Mouse (Mus musculus): ENCODE measurements around the gene Ppox. TPM values are rescaled to one million over a fixed set of nuclear protein-coding genes. Genes with fewer than 3 reads are reported as not detected.

Gene Ppox
- polyA plus RNA-seq, 1 experiment = 9.0 TPM

GRCm38 (mm10) chr1:171252415-171252814, 28.6 kb downstream of the Ppox start:
- Histone ChIP-seq H3K36me3 (ENCODE audit: control insufficient read depth, insufficient read depth) (peaks cover 5% of the 10 kb centered on the region), H3K27me3 (ENCODE audit: control insufficient read depth, insufficient read depth, insufficient read length) (no peaks in the 10 kb centered on the region), H3K79me3 (ENCODE audit: low read depth) (no peaks in the 10 kb centered on the region), H3K79me2 (ENCODE audit: control insufficient read depth, insufficient read depth) (no peaks in the 10 kb centered on the region), H3ac (ENCODE audit: control insufficient read depth, insufficient read length, low read depth) (no peak overlapping the region), H3K4me3 (ENCODE audit: insufficient read depth, poor library complexity, severe bottlenecking) (no peak overlapping the region)
- no peak for TF ChIP-seq FOSL1 (IDR thresholded peaks at IDR 0.05; ENCODE audit: insufficient read depth, low read length, poor library complexity, severe bottlenecking)
- no peak for TF ChIP-seq USF1 (IDR thresholded peaks at IDR 0.05; ENCODE audit: low read depth)
- no peak for TF ChIP-seq MYOD1 (IDR thresholded peaks at IDR 0.05; ENCODE audit: control insufficient read depth, insufficient read length, low read depth)
- TF ChIP-seq MAX (IDR thresholded peaks at IDR 0.05) = no peak
- no peak for TF ChIP-seq MYOG (IDR thresholded peaks at IDR 0.05; ENCODE audit: control insufficient read depth, extremely low read depth, insufficient read length)
- no peak for TF ChIP-seq CEBPB (IDR thresholded peaks at IDR 0.05; ENCODE audit: low read depth)
- no peak for TF ChIP-seq CTCF (IDR thresholded peaks at IDR 0.05; ENCODE audit: control insufficient read depth, insufficient read depth, insufficient read length)

GRCm38 (mm10) chr1:171251594-171252324, 29.2 kb downstream of the Ppox start:
- peak overlapping the region; percentile 29 for H3K4me3 ChIP-seq (ENCODE audit: insufficient read depth, poor library complexity, severe bottlenecking)
- peaks cover 5% of the 10 kb centered on the region for H3K36me3 ChIP-seq (ENCODE audit: control insufficient read depth, insufficient read depth)
- peak overlapping the region; percentile 72 for H3ac ChIP-seq (ENCODE audit: control insufficient read depth, insufficient read length, low read depth)
- TF ChIP-seq FOSL1 (IDR thresholded peaks at IDR 0.05; ENCODE audit: insufficient read depth, low read length, poor library complexity, severe bottlenecking) (no peak), CTCF (IDR thresholded peaks at IDR 0.05; ENCODE audit: control insufficient read depth, insufficient read depth, insufficient read length) (no peak), MAX (IDR thresholded peaks at IDR 0.05) (no peak), MYOG (IDR thresholded peaks at IDR 0.05; ENCODE audit: control insufficient read depth, extremely low read depth, insufficient read length) (no peak), CEBPB (IDR thresholded peaks at IDR 0.05; ENCODE audit: low read depth) (no peak), MYOD1 (IDR thresholded peaks at IDR 0.05; ENCODE audit: control insufficient read depth, insufficient read length, low read depth) (no peak), USF1 (IDR thresholded peaks at IDR 0.05; ENCODE audit: low read depth) (no peak)
- H3K27me3 ChIP-seq (ENCODE audit: control insufficient read depth, insufficient read depth, insufficient read length) = no peaks in the 10 kb centered on the region
- peaks cover 1% of the 10 kb centered on the region for H3K79me2 ChIP-seq (ENCODE audit: control insufficient read depth, insufficient read depth)
- H3K79me3 ChIP-seq (ENCODE audit: low read depth) = peaks cover under 1% of the 10 kb centered on the region

GRCm38 (mm10) chr1:171250680-171251593, 30.0 kb downstream of the Ppox start, which contains the start of gene Ndufs2:
TSS of gene Ndufs2 (minus strand) at chr1:171251388.
- peak within 1 kb of the TSS; percentile 72 for H3ac ChIP-seq (ENCODE audit: control insufficient read depth, insufficient read length, low read depth)
- H3K4me3 ChIP-seq (ENCODE audit: insufficient read depth, poor library complexity, severe bottlenecking) = peak within 1 kb of the TSS; percentile 29
- TF ChIP-seq FOSL1 (IDR thresholded peaks at IDR 0.05; ENCODE audit: insufficient read depth, low read length, poor library complexity, severe bottlenecking) = no peak
- TF ChIP-seq CTCF (IDR thresholded peaks at IDR 0.05; ENCODE audit: control insufficient read depth, insufficient read depth, insufficient read length) = no peak
- TF ChIP-seq MYOD1 (IDR thresholded peaks at IDR 0.05; ENCODE audit: control insufficient read depth, insufficient read length, low read depth) = no peak
- no peak for TF ChIP-seq CEBPB (IDR thresholded peaks at IDR 0.05; ENCODE audit: low read depth)
- TF ChIP-seq MAX (IDR thresholded peaks at IDR 0.05) = no peak
- no peak for TF ChIP-seq USF1 (IDR thresholded peaks at IDR 0.05; ENCODE audit: low read depth)
- TF ChIP-seq MYOG (IDR thresholded peaks at IDR 0.05; ENCODE audit: control insufficient read depth, extremely low read depth, insufficient read length) = no peak
- no peaks in the 10 kb centered on the region for H3K27me3 ChIP-seq (ENCODE audit: control insufficient read depth, insufficient read depth, insufficient read length)
- H3K36me3 ChIP-seq (ENCODE audit: control insufficient read depth, insufficient read depth) = peaks cover 5% of the 10 kb centered on the region
- peaks cover 9% of the 10 kb centered on the region for H3K79me2 ChIP-seq (ENCODE audit: control insufficient read depth, insufficient read depth)
- peaks cover 8% of the 10 kb centered on the region for H3K79me3 ChIP-seq (ENCODE audit: low read depth)

GRCm38 (mm10) chr1:171249913-171250600, 30.9 kb downstream of the Ppox start, which contains the start of gene Adamts4:
TSS of gene Adamts4 (plus strand) at chr1:171250421.
- Histone ChIP-seq H3K79me3 (ENCODE audit: low read depth) (peaks cover 15% of the 10 kb centered on the region), H3K27me3 (ENCODE audit: control insufficient read depth, insufficient read depth, insufficient read length) (no peaks in the 10 kb centered on the region), H3ac (ENCODE audit: control insufficient read depth, insufficient read length, low read depth) (peak within 1 kb of the TSS; percentile 72), H3K4me3 (ENCODE audit: insufficient read depth, poor library complexity, severe bottlenecking) (peak within 1 kb of the TSS; percentile 29), H3K79me2 (ENCODE audit: control insufficient read depth, insufficient read depth) (peaks cover 18% of the 10 kb centered on the region), H3K36me3 (ENCODE audit: control insufficient read depth, insufficient read depth) (peaks cover 5% of the 10 kb centered on the region)
- no peak for TF ChIP-seq MAX (IDR thresholded peaks at IDR 0.05)
- TF ChIP-seq CEBPB (IDR thresholded peaks at IDR 0.05; ENCODE audit: low read depth) = no peak
- TF ChIP-seq CTCF (IDR thresholded peaks at IDR 0.05; ENCODE audit: control insufficient read depth, insufficient read depth, insufficient read length) = no peak
- peak; percentile 57 for TF ChIP-seq MYOD1 (IDR thresholded peaks at IDR 0.05; ENCODE audit: control insufficient read depth, insufficient read length, low read depth)
